Mouse (Mus musculus) forebrain, embryonic 14.5 days (tissue): ENCODE measurements around the gene Lsm12. TPM values are rescaled to one million over a fixed set of nuclear protein-coding genes. Genes with fewer than 3 reads are reported as not detected.

Experiments used
- ATAC-seq: fragments of 200-750 bp; cut with Nextera tagmentation; 2 replicates; pipeline ENCODE4 v1.8.0; 2017; ENCODE audit warnings: mild to moderate bottlenecking, moderate library complexity
- DNase-seq: peaks from one replicate; pipeline ENCODE4 v3.0.0-alpha.2; 2015; ENCODE audit warnings: low spot score
- H3K27ac ChIP-seq: fragments of 300-500 bp; sonication (generic); 2 replicates; pipeline ENCODE4 v1.5.1; 2014; ENCODE audit warnings: low read depth, mild to moderate bottlenecking, control low read depth, low read length, moderate library complexity
- H3K27me3 ChIP-seq: fragments of 300-500 bp; sonication (generic); replicated peaks from 2 replicates; pipeline ENCODE4 v1.6.1; 2014; ENCODE audit warnings: low read length, control low read depth, mixed read lengths; ENCODE audit not compliant: control insufficient read depth, insufficient read depth
- H3K36me3 ChIP-seq: fragments of 300-500 bp; sonication (generic); 2 replicates; pipeline ENCODE4 v1.6.1; 2014; ENCODE audit warnings: low read length, control low read depth; ENCODE audit not compliant: control insufficient read depth, insufficient read depth
- H3K4me1 ChIP-seq: fragments of 300-500 bp; sonication (generic); 2 replicates; pipeline ENCODE4 v1.6.1; 2014; ENCODE audit warnings: antibody characterized with exemption, low read length, control low read depth; ENCODE audit not compliant: control insufficient read depth, insufficient read depth
- H3K4me2 ChIP-seq: fragments of 300-500 bp; sonication (generic); 2 replicates; pipeline ENCODE4 v1.6.1; 2014; ENCODE audit warnings: mild to moderate bottlenecking, control low read depth, low read length
- H3K4me3 ChIP-seq: fragments of 300-500 bp; sonication (generic); 2 replicates; pipeline ENCODE4 v1.5.1; 2014; ENCODE audit warnings: low read depth, low read length, control low read depth
- H3K9ac ChIP-seq: fragments of 300-500 bp; sonication (generic); 2 replicates; pipeline ENCODE4 v1.6.1; 2014; ENCODE audit warnings: mild to moderate bottlenecking, low read length, control low read depth, moderate library complexity
- H3K9me3 ChIP-seq: fragments of 300-500 bp; sonication (generic); replicated peaks from 2 replicates; pipeline ENCODE4 v1.6.1; 2016; ENCODE audit warnings: low read length, control low read depth, mixed read lengths; ENCODE audit not compliant: control insufficient read depth
- WGBS: fragments of 180-500 bp; shearing (Covaris S2); extraction: QIAGEN DNeasy Blood & Tissue Kit; methylation state at CpG from one replicate; pipeline ENCODE4 v1.1.7; 2014; 5-methylcytosine and 5-hydroxymethylcytosine counted together
- polyA plus RNA-seq: library from polyadenylated mRNA; unstranded; fragments of >200 nt; fragmentation: Nextera tagmentation; extraction: Ambion mirVana; gene quantifications from 2 replicates; pipeline ENCODE4 v1.2.1, GENCODE M21; 2014

Lsm12 gene
- polyA plus RNA-seq, 1 experiment from 2014 or later = 93.7 TPM

GRCm38 (mm10) chr11:102196018-102196797 lies 11.1 kb upstream of the Lsm12 start:
- no peak overlapping the region for H3K27ac ChIP-seq
- ATAC-seq = no peak
- 89% methylated on average over 21 of the region's 21 CpGs for WGBS

GRCm38 (mm10) chr11:102193657-102194440 lies 8.8 kb upstream of the Lsm12 start:
- H3K9me3 ChIP-seq = no peaks in the 10 kb centered on the region
- H3K4me2 ChIP-seq = no peak overlapping the region
- H3K9ac ChIP-seq = no peak overlapping the region
- peaks cover 9% of the 10 kb centered on the region for H3K4me1 ChIP-seq
- no peaks in the 10 kb centered on the region for H3K27me3 ChIP-seq
- WGBS = 86% methylated on average over 9 of the region's 9 CpGs
- no peak for ATAC-seq
- H3K27ac ChIP-seq = no peak overlapping the region
- no peak for DNase-seq
- H3K36me3 ChIP-seq = peaks cover 59% of the 10 kb centered on the region
- H3K4me3 ChIP-seq = no peak overlapping the region

More at GRCm38 (mm10) chr11:102196018-102196797, 11.1 kb upstream of the Lsm12 start:
- H3K9me3 ChIP-seq = no peaks in the 10 kb centered on the region
- H3K4me3 ChIP-seq = no peak overlapping the region
- peaks cover 83% of the 10 kb centered on the region for H3K36me3 ChIP-seq
- no peaks in the 10 kb centered on the region for H3K4me1 ChIP-seq
- no peaks in the 10 kb centered on the region for H3K27me3 ChIP-seq
- DNase-seq = no peak
- no peak overlapping the region for H3K9ac ChIP-seq
- H3K4me2 ChIP-seq = no peak overlapping the region

DNA sequence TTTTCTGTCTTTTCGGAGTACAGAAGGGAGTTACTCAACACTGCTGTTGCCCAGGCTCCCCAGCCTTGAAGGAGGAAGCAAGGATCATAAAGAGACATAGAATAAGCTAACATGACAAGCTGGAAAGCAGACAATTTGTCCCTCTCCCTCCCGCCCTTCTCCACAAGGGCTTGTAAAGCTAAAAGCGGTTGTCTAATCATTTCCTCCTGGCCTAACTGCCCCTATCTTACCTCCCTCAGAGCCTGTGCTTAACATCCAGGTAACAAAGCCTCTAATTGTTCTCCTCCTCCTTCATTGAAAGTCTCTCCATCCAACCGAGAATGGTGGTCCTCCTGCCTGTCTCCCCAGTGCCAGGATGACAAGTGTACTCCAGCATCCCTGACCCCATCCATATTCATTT lies 5.8 kb upstream of the Lsm12 start:
- DNase-seq (no peak), ATAC-seq (no peak)
- Histone ChIP-seq H3K4me2 (peak overlapping the region; percentile 58), H3K9me3 (no peaks in the 10 kb centered on the region), H3K27me3 (no peaks in the 10 kb centered on the region), H3K36me3 (peaks cover 29% of the 10 kb centered on the region), H3K4me1 (peaks cover 9% of the 10 kb centered on the region), H3K4me3 (peak overlapping the region; percentile 51; the same call in 1 of the 2 replicates), H3K27ac (no peak overlapping the region), H3K9ac (no peak overlapping the region)
- WGBS = 60% methylated on average over 4 of the region's 4 CpGs

- DNase-seq (peak; percentile 92), ATAC-seq (peak; percentile 72)
- H3K9me3 ChIP-seq = no peaks in the 10 kb centered on the region
- no peaks in the 10 kb centered on the region for H3K27me3 ChIP-seq
- peak within 1 kb of the TSS; percentile 51 for H3K4me3 ChIP-seq
- H3K4me1 ChIP-seq = peaks cover 9% of the 10 kb centered on the region
- H3K4me2 ChIP-seq = peak within 1 kb of the TSS; percentile 58
- H3K36me3 ChIP-seq = peaks cover 18% of the 10 kb centered on the region
- 3% methylated on average over 48 of the region's 50 CpGs for WGBS
- peak within 1 kb of the TSS; percentile 72 for H3K9ac ChIP-seq
- 0 out of 2 replicates have a peak within 1 kb of the TSS, but pooled peaks have one; percentile 34 for H3K27ac ChIP-seq
Observed at GRCm38 (mm10) chr11:102189461-102190436, 4.7 kb upstream of the Lsm12 start, which contains the start of gene G6pc3. Gene G6pc3 (plus strand): TSS chr11:102189620.

DNA sequence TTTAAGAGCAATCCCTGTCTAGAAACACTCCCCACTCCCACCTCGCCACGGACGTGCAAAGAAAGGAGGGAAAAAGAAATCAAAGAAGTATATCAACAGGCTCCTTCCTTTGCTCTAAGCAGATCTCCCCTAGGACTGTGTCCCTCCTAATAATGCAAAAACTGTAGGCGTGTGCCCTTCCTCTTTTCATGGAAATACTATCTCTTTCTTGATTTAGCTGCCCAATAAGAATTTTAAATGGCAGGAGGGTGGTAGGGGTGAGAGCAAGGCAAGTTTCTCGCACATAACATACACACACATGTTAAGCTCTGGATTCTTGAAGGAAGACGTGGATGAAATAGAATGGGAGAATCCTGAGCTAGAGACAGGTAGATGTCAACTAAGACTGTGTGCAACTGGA lies 3.9 kb upstream of the Lsm12 start:
- Histone ChIP-seq H3K9me3 (no peaks in the 10 kb centered on the region), H3K9ac (peak overlapping the region; percentile 72; the same call in 1 of the 2 replicates), H3K4me2 (peak overlapping the region; percentile 58), H3K27me3 (no peaks in the 10 kb centered on the region), H3K36me3 (peaks cover 11% of the 10 kb centered on the region), H3K4me3 (peak overlapping the region; percentile 51), H3K27ac (no peak overlapping the region), H3K4me1 (peaks cover 13% of the 10 kb centered on the region)
- ATAC-seq (no peak), DNase-seq (no peak)
- 74% methylated on average over 6 of the region's 6 CpGs for WGBS

- no peaks in the 10 kb centered on the region for H3K9me3 ChIP-seq
- DNase-seq = no peak
- 100% methylated on average over 1 of the region's 1 CpGs for WGBS
- H3K36me3 ChIP-seq = peaks cover 13% of the 10 kb centered on the region
- no peak overlapping the region for H3K9ac ChIP-seq
- H3K27ac ChIP-seq = no peak overlapping the region
- H3K4me3 ChIP-seq = no peak overlapping the region
- H3K4me1 ChIP-seq = peaks cover 17% of the 10 kb centered on the region
- H3K4me2 ChIP-seq = no peak overlapping the region
- no peak for ATAC-seq
- H3K27me3 ChIP-seq = no peaks in the 10 kb centered on the region
Observed at GRCm38 (mm10) chr11:102186235-102186634, 1.1 kb upstream of the Lsm12 start.

DNA sequence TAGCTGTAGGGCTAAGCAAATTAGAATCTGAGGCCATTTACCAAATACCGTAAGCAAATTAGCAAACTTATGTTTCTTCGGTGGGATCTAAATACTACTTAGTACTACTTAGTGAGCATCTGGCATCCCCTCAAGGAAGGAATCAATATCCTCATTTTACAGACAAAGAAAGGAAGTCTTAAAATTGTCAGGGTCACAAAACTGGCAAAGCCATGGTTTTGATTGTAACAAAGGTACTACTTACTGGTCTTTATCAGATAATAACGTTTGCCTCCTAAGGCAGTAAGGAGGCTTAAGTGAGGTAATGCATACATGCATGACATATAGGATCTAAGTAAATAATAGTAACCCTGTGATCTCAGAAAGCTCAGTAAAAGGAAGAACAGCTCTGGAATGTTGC lies 581 bp upstream of the Lsm12 start:
- DNase-seq (no peak), ATAC-seq (no peak)
- H3K9ac ChIP-seq = peak overlapping the region; percentile 94; the same call in 1 of the 2 replicates
- peak overlapping the region; percentile 81 for H3K4me2 ChIP-seq
- H3K27me3 ChIP-seq = no peaks in the 10 kb centered on the region
- peak overlapping the region; percentile 89 for H3K4me3 ChIP-seq
- peaks cover 14% of the 10 kb centered on the region for H3K4me1 ChIP-seq
- H3K27ac ChIP-seq = peak overlapping the region; percentile 96; the same call in 1 of the 2 replicates
- peaks cover 18% of the 10 kb centered on the region for H3K36me3 ChIP-seq
- H3K9me3 ChIP-seq = no peaks in the 10 kb centered on the region
- 42% methylated on average over 3 of the region's 3 CpGs for WGBS

DNA sequence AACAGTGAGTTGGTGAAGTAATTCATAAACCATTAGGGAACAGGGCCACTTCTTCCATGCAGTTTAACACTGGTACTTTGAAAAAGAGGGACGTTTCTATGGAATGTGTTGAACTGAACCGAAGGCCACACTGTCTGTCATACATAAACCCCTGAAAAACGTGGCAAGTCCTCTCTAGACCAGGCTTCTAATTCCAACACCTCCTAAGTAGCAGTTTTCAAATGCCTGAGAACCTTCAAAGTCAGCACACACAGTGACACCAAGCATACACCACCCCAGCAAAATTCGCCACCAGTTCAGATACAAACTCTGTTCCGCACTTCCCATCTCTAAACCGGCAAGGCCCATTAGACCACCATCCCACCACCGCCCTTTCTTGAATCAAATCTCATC lies 847 bp downstream of the Lsm12 start:
- ATAC-seq = no peak; the same call in 1 of the 2 replicates
- Histone ChIP-seq H3K9me3 (no peaks in the 10 kb centered on the region), H3K27ac (peak overlapping the region; percentile 96; the same call in 1 of the 2 replicates), H3K4me2 (peak overlapping the region; percentile 81), H3K4me3 (peak overlapping the region; percentile 89), H3K36me3 (peaks cover 29% of the 10 kb centered on the region), H3K27me3 (no peaks in the 10 kb centered on the region), H3K4me1 (peaks cover 8% of the 10 kb centered on the region), H3K9ac (peak overlapping the region; percentile 94)
- no peak for DNase-seq
- 4% methylated on average over 7 of the region's 7 CpGs for WGBS
